Mouse (Mus musculus): ENCODE measurements at regions not wholly inside any gene's neighbourhood (a gene's known extent, or its start where the extent isn't known, plus 50 kb on each side); places are given as distances from the start of the nearest gene placed in this dataset.

DNA sequence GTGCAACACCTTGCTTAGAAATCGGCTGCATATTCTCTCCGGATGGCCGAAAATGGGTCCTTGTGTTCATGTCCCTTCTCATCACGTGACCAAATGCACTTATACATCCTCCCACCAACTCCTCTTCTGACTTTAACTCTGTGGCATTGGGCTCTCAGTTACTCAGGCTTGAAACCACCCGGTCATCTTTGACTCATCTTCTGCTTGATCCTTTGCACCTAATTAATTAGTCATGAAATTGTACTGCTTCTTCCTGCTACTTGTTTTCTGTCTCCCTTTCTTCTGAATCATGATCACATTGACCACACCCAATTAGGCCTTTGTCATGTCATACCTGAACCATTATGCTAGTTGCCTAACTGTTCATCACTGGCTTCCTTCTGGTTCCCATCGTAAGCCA, 208.4 kb upstream of the Fam241a start:
- no peak overlapping the region for H3K4me3 ChIP-seq (replicated peaks)
- H3K9ac ChIP-seq = no peak overlapping the region
- no peaks in the 10 kb centered on the region for H3K4me1 ChIP-seq
- no peaks in the 10 kb centered on the region for H3K27me3 ChIP-seq
- H3K27ac ChIP-seq (replicated peaks) = no peak overlapping the region
- WGBS = 90% methylated on average over 6 of the region's 6 CpGs
- no peak for ATAC-seq (ENCODE audit: insufficient number of reproducible peaks, low FRiP score, low TSS enrichment, low read depth)
- H3K36me3 ChIP-seq = no peaks in the 10 kb centered on the region
- no peaks in the 10 kb centered on the region for H3K9me3 ChIP-seq (replicated peaks)
- H3K4me2 ChIP-seq (replicated peaks) = no peak overlapping the region

DNA sequence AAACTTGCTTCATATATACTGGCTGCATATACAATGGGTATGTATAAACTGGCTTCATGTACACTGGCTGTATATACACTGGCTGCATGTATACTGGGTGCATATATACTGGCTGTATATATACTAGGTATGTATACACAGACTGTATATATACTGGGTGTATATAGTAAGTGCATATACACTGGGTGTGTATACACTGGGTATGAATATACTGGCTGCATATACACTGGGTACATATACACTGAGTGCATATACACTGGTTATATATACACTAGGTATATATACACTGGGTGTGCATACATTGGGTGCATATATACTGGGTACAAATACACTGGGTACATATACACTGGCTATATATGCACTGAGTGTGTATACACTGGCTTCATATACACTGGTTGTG, 196.9 kb upstream of the Fam241a start:
- no peaks in the 10 kb centered on the region for H3K9me3 ChIP-seq (replicated peaks)
- H3K4me2 ChIP-seq (replicated peaks) = no peak overlapping the region
- H3K4me3 ChIP-seq (replicated peaks) = no peak overlapping the region
- H3K36me3 ChIP-seq = no peaks in the 10 kb centered on the region
- no peak overlapping the region for H3K9ac ChIP-seq
- no peaks in the 10 kb centered on the region for H3K4me1 ChIP-seq
- ATAC-seq (ENCODE audit: insufficient number of reproducible peaks, low FRiP score, low TSS enrichment, low read depth) = no peak
- H3K27ac ChIP-seq (replicated peaks) = no peak overlapping the region
- no peaks in the 10 kb centered on the region for H3K27me3 ChIP-seq

- Histone ChIP-seq H3K27ac (replicated peaks) (no peak overlapping the region), H3K9me3 (replicated peaks) (no peaks in the 10 kb centered on the region), H3K4me1 (no peaks in the 10 kb centered on the region), H3K36me3 (no peaks in the 10 kb centered on the region), H3K4me2 (replicated peaks) (no peak overlapping the region), H3K27me3 (no peaks in the 10 kb centered on the region), H3K9ac (no peak overlapping the region), H3K4me3 (replicated peaks) (no peak overlapping the region)
- WGBS = 18% methylated on average over 4 of the region's 4 CpGs
- ATAC-seq (ENCODE audit: insufficient number of reproducible peaks, low FRiP score, low TSS enrichment, low read depth) = 0 out of 2 replicates have a peak, but pooled peaks have one; percentile 76
These were observed 192.1 kb upstream of the Fam241a start for GRCm38 (mm10) chr3:128088207-128088606.

- H3K9ac ChIP-seq = no peak overlapping the region
- no peak for ATAC-seq (ENCODE audit: insufficient number of reproducible peaks, low FRiP score, low TSS enrichment, low read depth)
These were observed 191.0 kb upstream of the Fam241a start for GRCm38 (mm10) chr3:128087163-128087562.

DNA sequence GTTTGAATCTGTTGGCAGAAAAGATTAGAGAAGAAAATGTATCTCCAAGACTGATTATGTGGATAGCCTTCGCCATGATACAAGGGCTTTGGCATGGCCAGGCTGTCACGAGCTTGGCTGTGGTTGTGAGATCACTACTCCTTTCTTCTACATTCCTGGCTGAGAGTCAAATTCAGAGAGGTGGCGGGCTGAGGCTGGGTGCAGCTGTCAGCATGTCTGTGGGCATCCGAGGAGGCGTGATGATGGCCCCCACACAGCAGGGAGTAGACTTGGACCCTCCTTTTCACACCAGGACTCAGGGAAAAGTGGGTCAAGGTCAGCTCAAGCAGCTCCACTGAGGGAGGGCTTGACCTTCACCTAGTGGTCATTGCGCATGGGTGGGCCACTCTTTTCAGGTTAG, 186.3 kb upstream of the Fam241a start:
- Histone ChIP-seq H3K9ac (no peak overlapping the region), H3K4me3 (replicated peaks) (no peak overlapping the region), H3K4me1 (no peaks in the 10 kb centered on the region), H3K9me3 (replicated peaks) (no peaks in the 10 kb centered on the region), H3K27me3 (no peaks in the 10 kb centered on the region), H3K36me3 (no peaks in the 10 kb centered on the region), H3K4me2 (replicated peaks) (no peak overlapping the region), H3K27ac (replicated peaks) (no peak overlapping the region)
- no peak for ATAC-seq (ENCODE audit: insufficient number of reproducible peaks, low FRiP score, low TSS enrichment, low read depth)
- 79% methylated on average over 6 of the region's 6 CpGs for WGBS

More at GRCm38 (mm10) chr3:128087163-128087562, 191.0 kb upstream of the Fam241a start:
- H3K27ac ChIP-seq (replicated peaks) = no peak overlapping the region
- 83% methylated on average over 10 of the region's 10 CpGs for WGBS
- no peaks in the 10 kb centered on the region for H3K27me3 ChIP-seq
- no peak overlapping the region for H3K4me3 ChIP-seq (replicated peaks)
- no peak overlapping the region for H3K4me2 ChIP-seq (replicated peaks)
- H3K36me3 ChIP-seq = no peaks in the 10 kb centered on the region
- no peaks in the 10 kb centered on the region for H3K9me3 ChIP-seq (replicated peaks)
- H3K4me1 ChIP-seq = no peaks in the 10 kb centered on the region

- no peak overlapping the region for H3K27ac ChIP-seq (replicated peaks)
- WGBS = 74% methylated on average over 1 of the region's 1 CpGs
- no peak overlapping the region for H3K4me3 ChIP-seq (replicated peaks)
- no peak for ATAC-seq (ENCODE audit: insufficient number of reproducible peaks, low FRiP score, low TSS enrichment, low read depth)
- H3K27me3 ChIP-seq = no peaks in the 10 kb centered on the region
- no peaks in the 10 kb centered on the region for H3K4me1 ChIP-seq
- H3K9me3 ChIP-seq (replicated peaks) = no peaks in the 10 kb centered on the region
- H3K36me3 ChIP-seq = no peaks in the 10 kb centered on the region
- no peak overlapping the region for H3K4me2 ChIP-seq (replicated peaks)
- H3K9ac ChIP-seq = no peak overlapping the region
These were observed 185.3 kb upstream of the Fam241a start for GRCm38 (mm10) chr3:128081430-128081829.

- no peaks in the 10 kb centered on the region for H3K4me1 ChIP-seq
- ATAC-seq (ENCODE audit: insufficient number of reproducible peaks, low FRiP score, low TSS enrichment, low read depth) = no peak
- H3K9ac ChIP-seq = no peak overlapping the region
- 53% methylated on average over 4 of the region's 4 CpGs for WGBS
- H3K36me3 ChIP-seq = no peaks in the 10 kb centered on the region
- H3K4me3 ChIP-seq (replicated peaks) = no peak overlapping the region
- no peak overlapping the region for H3K4me2 ChIP-seq (replicated peaks)
- no peaks in the 10 kb centered on the region for H3K9me3 ChIP-seq (replicated peaks)
- H3K27me3 ChIP-seq = no peaks in the 10 kb centered on the region
- no peak overlapping the region for H3K27ac ChIP-seq (replicated peaks)
These were observed 171.7 kb upstream of the Fam241a start for GRCm38 (mm10) chr3:128067861-128068260.

DNA sequence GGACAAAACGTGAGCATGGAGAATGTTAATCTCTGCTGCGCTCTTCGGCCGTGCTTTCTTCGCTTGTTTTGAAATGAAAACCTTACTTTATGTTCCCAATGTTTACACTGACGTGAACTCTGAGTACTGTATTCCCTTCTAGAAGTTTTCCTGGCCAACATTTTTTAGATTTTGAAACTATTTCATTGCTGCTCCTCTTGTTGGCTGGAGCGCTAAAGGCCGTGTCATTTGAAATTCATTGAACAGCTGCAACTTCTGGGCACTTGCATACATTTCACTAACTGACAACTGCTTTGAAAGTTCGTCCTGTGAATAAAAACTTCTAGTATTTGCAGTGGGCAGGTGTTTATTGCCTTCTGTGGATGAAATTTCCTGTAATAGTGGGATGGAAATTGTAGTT, 157.9 kb upstream of the Fam241a start:
- no peak overlapping the region for H3K27ac ChIP-seq (replicated peaks)
- no peak overlapping the region for H3K9ac ChIP-seq
- no peaks in the 10 kb centered on the region for H3K27me3 ChIP-seq
- H3K36me3 ChIP-seq = no peaks in the 10 kb centered on the region
- 63% methylated on average over 9 of the region's 9 CpGs for WGBS
- H3K4me1 ChIP-seq = no peaks in the 10 kb centered on the region
- no peak for ATAC-seq (ENCODE audit: insufficient number of reproducible peaks, low FRiP score, low TSS enrichment, low read depth)
- H3K4me2 ChIP-seq (replicated peaks) = no peak overlapping the region
- no peak overlapping the region for H3K4me3 ChIP-seq (replicated peaks)
- no peaks in the 10 kb centered on the region for H3K9me3 ChIP-seq (replicated peaks)

DNA sequence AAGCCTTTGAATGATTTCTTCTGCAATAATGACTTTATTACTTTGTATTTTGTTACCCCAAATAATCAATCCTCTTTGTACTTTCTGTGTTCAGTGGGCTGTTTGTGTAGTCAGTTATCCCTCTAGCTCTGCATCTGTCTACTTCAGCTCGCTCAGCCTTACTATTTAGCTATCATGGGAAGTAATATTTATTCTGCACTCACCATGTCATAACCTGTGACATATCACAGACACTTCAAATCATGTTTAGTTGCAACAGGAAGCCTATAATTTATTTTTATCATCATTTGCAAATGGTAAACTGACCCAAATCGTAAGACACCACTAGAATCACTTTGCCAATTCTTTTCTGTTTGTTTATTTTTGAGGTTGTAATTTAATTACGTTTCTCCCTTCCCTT, 147.6 kb upstream of the Fam241a start:
- WGBS = 76% methylated on average over 3 of the region's 3 CpGs

DNA sequence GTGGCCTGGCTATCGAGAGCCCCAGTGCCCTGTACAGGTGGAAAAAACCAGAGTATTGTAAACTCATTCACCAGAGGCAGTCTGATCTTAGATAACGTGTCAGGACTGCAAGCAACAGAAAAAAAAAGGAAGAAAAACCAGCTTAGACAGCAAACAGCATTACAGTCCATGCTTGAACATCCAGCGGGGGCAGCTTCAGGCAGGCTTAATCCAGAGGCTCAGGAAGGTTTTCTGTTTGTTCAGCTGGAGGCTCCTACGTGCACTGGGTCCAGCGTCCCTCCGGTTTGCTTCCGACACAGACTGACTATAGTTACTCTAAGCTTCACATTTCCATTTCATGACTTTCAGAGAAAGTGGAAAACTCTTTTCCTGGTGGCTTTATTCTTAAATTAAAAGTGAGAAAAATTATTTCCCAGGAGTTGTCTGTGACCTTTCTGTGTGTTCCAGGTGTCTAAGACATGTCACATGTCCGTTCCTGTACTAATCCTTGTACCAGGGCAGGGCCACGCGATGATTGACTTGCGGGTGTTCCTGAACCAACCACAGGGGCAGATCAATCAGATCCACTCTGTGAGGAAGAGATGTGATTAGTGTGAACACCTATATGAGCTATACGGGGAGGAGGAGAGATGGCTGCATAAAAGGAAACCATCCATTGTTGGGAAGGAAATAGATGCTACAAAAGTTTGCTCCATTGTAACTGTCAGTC, 144.4 kb upstream of the Fam241a start:
- Histone ChIP-seq H3K4me1 (no peaks in the 10 kb centered on the region), H3K9me3 (replicated peaks) (no peaks in the 10 kb centered on the region), H3K9ac (no peak overlapping the region), H3K4me3 (replicated peaks) (no peak overlapping the region), H3K27me3 (peaks cover 3% of the 10 kb centered on the region; the same call in 1 of the 2 replicates), H3K4me2 (replicated peaks) (no peak overlapping the region; the same call in 1 of the 2 replicates), H3K27ac (replicated peaks) (no peak overlapping the region), H3K36me3 (no peaks in the 10 kb centered on the region)
- no peak for ATAC-seq (ENCODE audit: insufficient number of reproducible peaks, low FRiP score, low TSS enrichment, low read depth)
- 41% methylated on average over 12 of the region's 12 CpGs for WGBS

More for the DNA sequence above, 147.6 kb upstream of the Fam241a start:
- Histone ChIP-seq H3K4me1 (no peaks in the 10 kb centered on the region), H3K27me3 (peaks cover 3% of the 10 kb centered on the region; the same call in 1 of the 2 replicates), H3K9ac (no peak overlapping the region), H3K4me2 (replicated peaks) (no peak overlapping the region), H3K36me3 (no peaks in the 10 kb centered on the region), H3K9me3 (replicated peaks) (no peaks in the 10 kb centered on the region), H3K27ac (replicated peaks) (no peak overlapping the region), H3K4me3 (replicated peaks) (no peak overlapping the region)
- no peak for ATAC-seq (ENCODE audit: insufficient number of reproducible peaks, low FRiP score, low TSS enrichment, low read depth)

- H3K4me1 ChIP-seq = no peaks in the 10 kb centered on the region
- no peak overlapping the region for H3K9ac ChIP-seq
- H3K36me3 ChIP-seq = no peaks in the 10 kb centered on the region
- H3K27me3 ChIP-seq = peaks cover 3% of the 10 kb centered on the region; the same call in 1 of the 2 replicates
- no peak overlapping the region for H3K4me3 ChIP-seq (replicated peaks)
- no peak overlapping the region for H3K4me2 ChIP-seq (replicated peaks)
- no peak overlapping the region for H3K27ac ChIP-seq (replicated peaks)
- 61% methylated on average over 5 of the region's 5 CpGs for WGBS
- no peaks in the 10 kb centered on the region for H3K9me3 ChIP-seq (replicated peaks)
- ATAC-seq (ENCODE audit: insufficient number of reproducible peaks, low FRiP score, low TSS enrichment, low read depth) = no peak
These were observed 143.1 kb upstream of the Fam241a start for GRCm38 (mm10) chr3:128039185-128039584.

DNA sequence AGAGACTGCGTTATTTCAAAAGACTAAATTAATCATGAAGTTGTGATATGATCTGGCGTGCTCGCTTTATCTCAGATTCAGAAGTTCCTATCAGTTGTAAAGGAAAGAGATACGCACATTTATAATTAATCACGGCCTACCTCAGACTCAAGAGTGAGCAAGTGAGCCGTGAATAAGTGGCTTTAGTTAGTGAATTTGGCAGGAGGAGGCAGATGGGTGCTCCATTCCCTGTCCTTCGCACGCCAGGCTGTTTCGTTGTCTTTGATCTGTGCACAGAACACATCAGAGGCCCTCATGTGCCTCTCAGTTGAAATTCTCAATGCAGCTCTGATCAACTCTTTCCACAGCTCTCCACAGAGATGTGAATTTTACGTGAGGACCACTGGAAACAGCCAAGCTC, 140.4 kb upstream of the Fam241a start:
- no peaks in the 10 kb centered on the region for H3K36me3 ChIP-seq
- no peaks in the 10 kb centered on the region for H3K4me1 ChIP-seq
- H3K27me3 ChIP-seq = no peaks in the 10 kb centered on the region
- WGBS = 64% methylated on average over 10 of the region's 10 CpGs
- no peak for ATAC-seq (ENCODE audit: insufficient number of reproducible peaks, low FRiP score, low TSS enrichment, low read depth)
- H3K27ac ChIP-seq (replicated peaks) = no peak overlapping the region
- H3K9me3 ChIP-seq (replicated peaks) = no peaks in the 10 kb centered on the region
- H3K4me2 ChIP-seq (replicated peaks) = no peak overlapping the region
- H3K4me3 ChIP-seq (replicated peaks) = no peak overlapping the region
- no peak overlapping the region for H3K9ac ChIP-seq
